Mouse (Mus musculus) heart, embryonic 12.5 days (tissue): ENCODE measurements at regions not wholly inside any gene's neighbourhood (a gene's known extent, or its start where the extent isn't known, plus 50 kb on each side); places are given as distances from the start of the nearest gene placed in this dataset.

Experiments
- ATAC-seq: fragments of 200-750 bp; cut with Nextera tagmentation; 2 replicates; pipeline ENCODE4 v1.8.0; 2017; ENCODE audit warnings: moderate TSS enrichment, moderate library complexity; ENCODE audit not compliant: insufficient number of reproducible peaks, low FRiP score
- H3K27ac ChIP-seq: fragments of 300-500 bp; sonication (generic); 2 replicates; pipeline ENCODE4 v1.5.1; 2016; ENCODE audit warnings: mild to moderate bottlenecking, moderate library complexity; ENCODE audit not compliant: poor library complexity, severe bottlenecking
- H3K27me3 ChIP-seq: fragments of 300-500 bp; sonication (generic); replicated peaks from 2 replicates; pipeline ENCODE4 v1.6.1; 2016; ENCODE audit warnings: mild to moderate bottlenecking, moderate library complexity
- H3K36me3 ChIP-seq: fragments of 300-500 bp; sonication (generic); 2 replicates; pipeline ENCODE4 v1.6.1; 2016; ENCODE audit warnings: mild to moderate bottlenecking, moderate library complexity
- H3K4me1 ChIP-seq: fragments of 300-500 bp; sonication (generic); replicated peaks from 2 replicates; pipeline ENCODE4 v1.6.1; 2016; ENCODE audit warnings: mild to moderate bottlenecking
- H3K4me2 ChIP-seq: fragments of 300-500 bp; sonication (generic); 2 replicates; pipeline ENCODE4 v1.6.1; 2016; ENCODE audit warnings: mild to moderate bottlenecking, moderate library complexity
- H3K4me3 ChIP-seq: fragments of 300-500 bp; sonication (generic); 2 replicates; pipeline ENCODE4 v1.5.1; 2016; ENCODE audit warnings: mild to moderate bottlenecking
- H3K9ac ChIP-seq: fragments of 300-500 bp; sonication (generic); 2 replicates; pipeline ENCODE4 v1.6.1; 2016; ENCODE audit warnings: mild to moderate bottlenecking, moderate library complexity
- H3K9me3 ChIP-seq: fragments of 300-500 bp; sonication (generic); replicated peaks from 2 replicates; pipeline ENCODE4 v1.6.1; 2016; ENCODE audit warnings: mild to moderate bottlenecking, moderate library complexity
- WGBS: fragments of 180-500 bp; shearing (Covaris S2); methylation state at CpG from one replicate; pipeline ENCODE4 v1.1.7; 2016; 5-methylcytosine and 5-hydroxymethylcytosine counted together

DNA sequence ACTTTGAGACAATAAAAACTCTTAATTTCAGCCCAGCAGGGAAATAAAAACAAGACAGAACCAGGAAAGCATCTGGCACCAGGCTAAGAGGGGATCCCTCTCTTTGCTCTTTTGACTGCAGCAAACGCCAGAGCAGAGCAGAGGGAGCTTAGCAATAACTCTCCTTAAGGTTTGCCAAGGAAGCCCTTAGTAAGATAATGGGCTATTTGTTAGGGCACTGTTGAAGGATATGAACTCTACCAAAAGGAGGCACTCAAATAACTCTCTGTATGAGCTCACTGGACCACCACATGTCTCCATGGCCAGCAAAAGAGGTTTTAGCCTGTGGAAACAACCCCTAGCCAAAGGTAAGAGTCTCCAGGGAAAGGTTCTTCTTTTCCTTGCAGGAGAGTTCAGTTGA lies 315.3 kb upstream of the Mpdz start:
- no peak for ATAC-seq
- Histone ChIP-seq H3K9ac (no peak overlapping the region), H3K4me3 (no peak overlapping the region), H3K9me3 (no peaks in the 10 kb centered on the region), H3K4me1 (peaks cover 4% of the 10 kb centered on the region; the same call in 1 of the 2 replicates), H3K4me2 (no peak overlapping the region), H3K27ac (no peak overlapping the region), H3K27me3 (no peaks in the 10 kb centered on the region), H3K36me3 (no peaks in the 10 kb centered on the region)
- WGBS = 32% methylated on average over 1 of the region's 1 CpGs

DNA sequence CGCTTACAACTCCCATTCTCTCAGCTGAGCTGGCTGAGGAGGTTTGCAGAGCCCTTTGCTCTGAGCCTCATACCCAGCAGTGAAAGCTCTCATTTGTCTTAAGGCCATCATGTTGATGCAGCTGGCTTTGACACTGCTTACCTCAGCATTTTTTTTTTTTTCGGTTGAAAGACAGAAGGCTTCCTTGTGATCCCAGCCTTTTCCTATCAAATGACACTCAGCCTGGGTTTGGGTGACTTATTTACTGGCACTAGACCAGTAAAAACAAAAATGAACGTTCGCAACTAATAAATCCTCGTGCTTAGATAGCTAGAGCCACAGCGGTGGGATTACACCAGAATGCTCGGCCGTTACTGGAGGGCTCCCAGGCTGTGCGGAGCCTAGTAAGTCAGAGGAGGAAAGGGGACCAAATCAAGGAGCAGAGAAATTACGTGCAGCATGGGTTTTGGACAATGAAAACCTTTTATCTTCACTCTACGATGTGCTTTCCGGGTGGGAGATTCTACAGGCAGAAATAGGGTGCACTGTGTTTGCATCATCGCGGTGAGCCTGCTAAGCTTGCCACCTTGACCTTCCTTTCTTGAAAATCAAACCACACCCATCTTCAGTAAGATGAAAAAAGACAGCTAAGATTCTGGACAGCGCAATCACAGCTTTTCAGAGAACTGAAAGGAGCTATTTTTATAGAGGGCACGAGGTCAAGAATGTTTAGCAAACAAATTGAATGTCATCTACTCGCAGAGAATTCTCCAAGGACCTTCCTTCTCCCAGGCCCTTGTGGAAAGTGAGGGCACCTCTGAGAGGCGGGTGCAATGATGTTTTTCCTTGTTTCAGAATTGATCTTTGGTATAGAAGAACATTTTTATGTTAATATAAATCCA lies 302.3 kb upstream of the Mpdz start:
- H3K9ac ChIP-seq = no peak overlapping the region
- peak; percentile 66 for ATAC-seq
- 36% methylated on average over 18 of the region's 18 CpGs for WGBS

GRCm38 (mm10) chr4:81743978-81744628 lies 301.5 kb upstream of the Mpdz start:
- Histone ChIP-seq H3K27me3 (no peaks in the 10 kb centered on the region), H3K4me2 (peak overlapping the region; percentile 14; the same call in 1 of the 2 replicates), H3K9me3 (no peaks in the 10 kb centered on the region), H3K27ac (peak overlapping the region; percentile 78), H3K4me3 (no peak overlapping the region), H3K9ac (no peak overlapping the region), H3K36me3 (no peaks in the 10 kb centered on the region), H3K4me1 (peaks cover 20% of the 10 kb centered on the region)
- 0 out of 2 replicates have a peak, but pooled peaks have one; percentile 61 for ATAC-seq
- 33% methylated on average over 8 of the region's 8 CpGs for WGBS

More for the DNA sequence above, 302.3 kb upstream of the Mpdz start:
- H3K4me2 ChIP-seq = 0 out of 2 replicates have a peak overlapping the region, but pooled peaks have one; percentile 18
- H3K4me3 ChIP-seq = no peak overlapping the region
- no peaks in the 10 kb centered on the region for H3K36me3 ChIP-seq
- H3K27ac ChIP-seq = peak overlapping the region; percentile 78
- no peaks in the 10 kb centered on the region for H3K9me3 ChIP-seq
- H3K27me3 ChIP-seq = no peaks in the 10 kb centered on the region
- peaks cover 20% of the 10 kb centered on the region for H3K4me1 ChIP-seq

GRCm38 (mm10) chr4:81742536-81743459 lies 300.2 kb upstream of the Mpdz start:
- WGBS = 59% methylated on average over 4 of the region's 4 CpGs
- no peak overlapping the region for H3K4me2 ChIP-seq
- ATAC-seq = no peak
- no peaks in the 10 kb centered on the region for H3K9me3 ChIP-seq
- H3K4me3 ChIP-seq = no peak overlapping the region
- no peak overlapping the region for H3K9ac ChIP-seq
- H3K4me1 ChIP-seq = peaks cover 20% of the 10 kb centered on the region
- no peaks in the 10 kb centered on the region for H3K27me3 ChIP-seq
- H3K27ac ChIP-seq = no peak overlapping the region
- H3K36me3 ChIP-seq = no peaks in the 10 kb centered on the region

- no peak overlapping the region for H3K4me3 ChIP-seq
- no peak overlapping the region for H3K27ac ChIP-seq
- H3K9ac ChIP-seq = no peak overlapping the region
- no peaks in the 10 kb centered on the region for H3K36me3 ChIP-seq
- ATAC-seq = no peak
- WGBS = 97% methylated on average over 2 of the region's 2 CpGs
- H3K4me1 ChIP-seq = no peaks in the 10 kb centered on the region
- H3K27me3 ChIP-seq = no peaks in the 10 kb centered on the region
- no peak overlapping the region for H3K4me2 ChIP-seq
- H3K9me3 ChIP-seq = no peaks in the 10 kb centered on the region
Measured at GRCm38 (mm10) chr4:81734391-81734790, 291.8 kb upstream of the Mpdz start.

DNA sequence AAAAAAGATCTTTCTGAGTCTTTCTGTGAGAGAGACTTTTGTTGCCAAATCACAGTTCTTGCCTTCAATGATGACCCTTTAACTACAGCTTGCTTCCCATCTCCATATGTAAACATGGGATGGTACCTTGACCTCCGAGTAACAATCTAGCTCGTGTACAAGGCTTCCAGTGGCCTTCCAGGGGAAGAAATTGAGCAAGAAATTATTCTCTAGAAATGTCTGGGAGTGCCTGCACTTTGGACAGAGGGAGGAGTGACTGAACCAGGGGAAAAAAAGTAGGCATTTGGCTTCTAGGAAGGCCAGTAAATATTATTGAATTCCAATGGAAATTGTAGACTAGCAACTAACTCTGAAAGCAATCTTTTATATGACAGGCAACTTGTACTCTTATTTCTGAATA lies 287.8 kb upstream of the Mpdz start:
- WGBS = 73% methylated on average over 2 of the region's 2 CpGs
- Histone ChIP-seq H3K4me2 (no peak overlapping the region), H3K27me3 (no peaks in the 10 kb centered on the region), H3K27ac (no peak overlapping the region), H3K36me3 (no peaks in the 10 kb centered on the region), H3K9me3 (no peaks in the 10 kb centered on the region), H3K4me3 (no peak overlapping the region), H3K9ac (no peak overlapping the region), H3K4me1 (peaks cover 15% of the 10 kb centered on the region)
- no peak for ATAC-seq

GRCm38 (mm10) chr4:81728961-81729360 lies 286.3 kb upstream of the Mpdz start:
- no peak overlapping the region for H3K9ac ChIP-seq
- H3K4me2 ChIP-seq = no peak overlapping the region
- H3K4me3 ChIP-seq = no peak overlapping the region
- ATAC-seq = no peak
- no peaks in the 10 kb centered on the region for H3K27me3 ChIP-seq
- no peak overlapping the region for H3K27ac ChIP-seq
- no peaks in the 10 kb centered on the region for H3K9me3 ChIP-seq
- 37% methylated on average over 3 of the region's 3 CpGs for WGBS
- H3K4me1 ChIP-seq = peaks cover 15% of the 10 kb centered on the region
- H3K36me3 ChIP-seq = no peaks in the 10 kb centered on the region

GRCm38 (mm10) chr4:81727735-81728581 lies 285.3 kb upstream of the Mpdz start:
- peak; percentile 55 for ATAC-seq
- H3K4me1 ChIP-seq = peaks cover 15% of the 10 kb centered on the region
- peak overlapping the region; percentile 21 for H3K27ac ChIP-seq
- H3K4me2 ChIP-seq = no peak overlapping the region
- H3K36me3 ChIP-seq = no peaks in the 10 kb centered on the region
- WGBS = 47% methylated on average over 12 of the region's 12 CpGs
- H3K4me3 ChIP-seq = no peak overlapping the region
- H3K27me3 ChIP-seq = no peaks in the 10 kb centered on the region
- no peak overlapping the region for H3K9ac ChIP-seq
- H3K9me3 ChIP-seq = no peaks in the 10 kb centered on the region

- Histone ChIP-seq H3K27ac (peak overlapping the region; percentile 5; the same call in 1 of the 2 replicates), H3K27me3 (no peaks in the 10 kb centered on the region), H3K4me1 (peaks cover 15% of the 10 kb centered on the region), H3K4me3 (no peak overlapping the region), H3K4me2 (no peak overlapping the region), H3K9me3 (no peaks in the 10 kb centered on the region), H3K36me3 (no peaks in the 10 kb centered on the region), H3K9ac (no peak overlapping the region)
- WGBS = 61% methylated on average over 16 of the region's 16 CpGs
- no peak for ATAC-seq
Measured at GRCm38 (mm10) chr4:81726761-81727723, 284.4 kb upstream of the Mpdz start.
